Mouse (Mus musculus): ENCODE data around the gene Vamp2. TPM values are rescaled to one million over a fixed set of nuclear protein-coding genes. Genes with fewer than 3 reads are reported as not detected.
A peak's percentile ranks its signal among the peaks of the same experiment; 100 is the strongest.

The Vamp2 gene
- 45.3 and 50.3 TPM in 2 replicates for polyA plus RNA-seq (2015; fragmentation: Nextera tagmentation; extraction: Ambion mirVana)

DNA sequence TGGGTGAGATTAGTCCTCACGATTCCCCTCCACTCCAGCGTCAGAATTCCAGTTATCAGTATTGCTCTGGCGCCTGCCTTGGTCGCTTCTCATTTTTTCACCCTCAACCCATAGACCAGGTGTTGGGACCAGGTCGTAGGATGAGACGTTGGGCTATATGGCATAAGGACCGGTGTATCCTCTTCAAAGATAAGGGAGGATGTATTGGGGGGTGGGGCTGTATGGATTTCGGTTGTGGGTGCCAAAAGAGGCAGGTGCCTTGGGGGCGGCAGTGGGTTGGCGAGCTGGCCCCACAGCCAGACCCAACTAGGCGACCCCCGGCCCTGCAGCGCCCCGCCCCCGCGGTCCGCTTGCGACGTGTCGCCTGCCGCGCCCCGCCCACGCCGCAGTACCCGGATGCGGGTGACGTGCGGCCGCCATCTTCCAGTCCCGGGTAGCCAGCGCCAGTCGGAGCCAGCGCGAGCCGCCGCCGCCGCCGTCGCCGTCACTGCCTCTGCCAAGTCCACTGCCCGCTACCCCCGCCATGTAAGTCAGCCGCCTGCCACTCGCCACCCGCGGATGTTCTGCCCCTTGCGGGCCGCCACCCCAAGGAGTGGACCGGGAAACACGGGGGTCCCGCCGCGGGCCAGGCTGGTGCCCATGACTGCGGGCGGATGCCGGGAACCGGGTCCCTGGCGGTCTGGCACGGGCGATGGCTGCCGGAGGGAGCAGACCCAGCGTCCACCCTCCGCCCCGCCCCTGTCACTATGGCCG lies at the start of gene Vamp2:
TSS of gene Vamp2 (plus strand) at position 388 of the 753 bp plus-strand sequence.
- Histone ChIP-seq H3K9ac (ENCODE audit: low read depth, low read length) (peak within 1 kb of the TSS; percentile 99), H3K4me3 (ENCODE audit: low read depth, low read length) (peak within 1 kb of the TSS; percentile 100), H3K36me3 (ENCODE audit: control insufficient read depth, insufficient read depth) (peaks cover 19% of the 10 kb centered on the region; the same call in 1 of the 2 replicates), H3K4me1 (replicated peaks; ENCODE audit: control insufficient read depth, insufficient read depth, low read length) (peaks cover 8% of the 10 kb centered on the region; the same call in 1 of the 2 replicates), H3K4me2 (replicated peaks; ENCODE audit: low read depth) (peak within 1 kb of the TSS; percentile 82), H3K27me3 (replicated peaks; ENCODE audit: control insufficient read depth, insufficient read depth, low read length) (no peaks in the 10 kb centered on the region), H3K9me3 (ENCODE audit: control insufficient read depth) (no peaks in the 10 kb centered on the region), H3K27ac (ENCODE audit: low read depth, low read length) (peak within 1 kb of the TSS; percentile 96)
- under 1% methylated on average over 61 of the region's 67 CpGs for WGBS
- 0 out of 2 replicates have a peak, but pooled peaks have one; percentile 1 for TF ChIP-seq CTCF (IDR thresholded peaks at IDR 0.05; ENCODE audit: low read depth)
- peak; percentile 64 for ATAC-seq

- ATAC-seq, result peak; percentile 71
- WGBS, result under 1% methylated on average over 54 of the region's 54 CpGs
- peak within 1 kb of the TSS; percentile 49 for H3K9ac ChIP-seq (ENCODE audit: low read depth, low read length)
Measured at GRCm38 (mm10) chr11:69045531-69046394, 42.5 kb upstream of the Vamp2 start, which contains the start of gene Aurkb. Gene Aurkb, plus strand, starts transcription at chr11:69045647.

DNA sequence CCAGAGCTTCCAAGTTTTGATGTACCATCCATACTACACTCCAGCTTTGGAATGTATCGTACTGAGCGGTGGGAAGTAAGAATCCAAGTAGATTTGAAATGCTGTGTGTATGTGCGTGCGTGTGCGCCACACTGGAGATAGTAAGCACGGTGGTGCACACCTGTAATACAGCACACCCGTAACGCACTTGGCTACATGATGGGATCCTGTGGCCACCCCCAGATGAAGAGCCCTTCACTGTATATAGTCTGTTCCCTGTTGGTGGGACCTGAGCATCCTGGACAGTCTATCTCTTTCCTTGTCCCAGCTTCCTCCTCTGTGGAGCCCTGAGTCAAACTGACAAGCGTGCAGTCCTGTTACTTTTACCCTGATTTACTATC lies 41.9 kb upstream of the Vamp2 start:
- Histone ChIP-seq H3K4me3 (ENCODE audit: low read depth, low read length) (peak overlapping the region; percentile 75), H3K4me2 (replicated peaks; ENCODE audit: low read depth) (peak overlapping the region; percentile 80), H3K27ac (ENCODE audit: low read depth, low read length) (peak overlapping the region; percentile 50; the same call in 1 of the 2 replicates), H3K36me3 (ENCODE audit: control insufficient read depth, insufficient read depth) (peaks cover 3% of the 10 kb centered on the region; the same call in 1 of the 2 replicates), H3K4me1 (replicated peaks; ENCODE audit: control insufficient read depth, insufficient read depth, low read length) (no peaks in the 10 kb centered on the region), H3K9me3 (ENCODE audit: control insufficient read depth) (no peaks in the 10 kb centered on the region), H3K27me3 (replicated peaks; ENCODE audit: control insufficient read depth, insufficient read depth, low read length) (no peaks in the 10 kb centered on the region), H3K9ac (ENCODE audit: low read depth, low read length) (peak overlapping the region; percentile 49)
- whole genome bisulfite sequencing, result 4% methylated on average over 9 of the region's 9 CpGs
- no peak for TF ChIP-seq CTCF (IDR thresholded peaks at IDR 0.05; ENCODE audit: low read depth)
- ATAC-seq, result no peak

More at GRCm38 (mm10) chr11:69045531-69046394, 42.5 kb upstream of the Vamp2 start, which contains the start of gene Aurkb:
- Histone ChIP-seq H3K4me2 (replicated peaks; ENCODE audit: low read depth) (peak within 1 kb of the TSS; percentile 80), H3K4me3 (ENCODE audit: low read depth, low read length) (peak within 1 kb of the TSS; percentile 75), H3K4me1 (replicated peaks; ENCODE audit: control insufficient read depth, insufficient read depth, low read length) (no peaks in the 10 kb centered on the region), H3K27me3 (replicated peaks; ENCODE audit: control insufficient read depth, insufficient read depth, low read length) (no peaks in the 10 kb centered on the region), H3K36me3 (ENCODE audit: control insufficient read depth, insufficient read depth) (peaks cover 3% of the 10 kb centered on the region; the same call in 1 of the 2 replicates), H3K27ac (ENCODE audit: low read depth, low read length) (peak within 1 kb of the TSS; percentile 50; the same call in 1 of the 2 replicates), H3K9me3 (ENCODE audit: control insufficient read depth) (no peaks in the 10 kb centered on the region)
- TF ChIP-seq CTCF (IDR thresholded peaks at IDR 0.05; ENCODE audit: low read depth), result peak; percentile 12; the same call in 1 of the 2 replicates

- Histone ChIP-seq H3K4me2 (replicated peaks; ENCODE audit: low read depth) (no peak overlapping the region), H3K9ac (ENCODE audit: low read depth, low read length) (no peak overlapping the region), H3K27ac (ENCODE audit: low read depth, low read length) (no peak overlapping the region), H3K36me3 (ENCODE audit: control insufficient read depth, insufficient read depth) (peaks cover 3% of the 10 kb centered on the region; the same call in 1 of the 2 replicates), H3K27me3 (replicated peaks; ENCODE audit: control insufficient read depth, insufficient read depth, low read length) (no peaks in the 10 kb centered on the region), H3K4me1 (replicated peaks; ENCODE audit: control insufficient read depth, insufficient read depth, low read length) (no peaks in the 10 kb centered on the region), H3K4me3 (ENCODE audit: low read depth, low read length) (no peak overlapping the region), H3K9me3 (ENCODE audit: control insufficient read depth) (no peaks in the 10 kb centered on the region)
- no peak for ATAC-seq
- 87% methylated on average over 12 of the region's 12 CpGs for WGBS
- no peak for TF ChIP-seq CTCF (IDR thresholded peaks at IDR 0.05; ENCODE audit: low read depth)
Measured at GRCm38 (mm10) chr11:69047592-69047991, 40.7 kb upstream of the Vamp2 start.

DNA sequence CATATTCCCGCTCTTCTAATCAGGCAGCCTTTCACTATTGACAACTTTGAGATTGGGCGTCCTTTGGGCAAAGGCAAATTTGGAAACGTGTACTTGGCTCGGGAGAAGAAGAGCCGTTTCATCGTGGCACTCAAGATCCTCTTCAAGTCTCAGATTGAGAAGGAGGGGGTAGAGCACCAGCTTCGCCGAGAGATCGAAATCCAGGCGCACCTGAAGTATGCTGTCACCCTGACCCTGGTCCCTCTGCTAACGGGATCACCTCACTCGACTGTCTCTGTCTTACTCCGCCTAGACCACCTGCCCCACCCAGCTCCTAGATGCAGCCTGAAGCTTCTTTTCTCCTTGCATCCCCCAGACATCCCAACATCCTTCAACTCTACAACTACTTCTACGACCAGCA lies 40.1 kb upstream of the Vamp2 start:
- TF ChIP-seq CTCF (IDR thresholded peaks at IDR 0.05; ENCODE audit: low read depth), result no peak
- H3K27ac ChIP-seq (ENCODE audit: low read depth, low read length), result no peak overlapping the region

DNA sequence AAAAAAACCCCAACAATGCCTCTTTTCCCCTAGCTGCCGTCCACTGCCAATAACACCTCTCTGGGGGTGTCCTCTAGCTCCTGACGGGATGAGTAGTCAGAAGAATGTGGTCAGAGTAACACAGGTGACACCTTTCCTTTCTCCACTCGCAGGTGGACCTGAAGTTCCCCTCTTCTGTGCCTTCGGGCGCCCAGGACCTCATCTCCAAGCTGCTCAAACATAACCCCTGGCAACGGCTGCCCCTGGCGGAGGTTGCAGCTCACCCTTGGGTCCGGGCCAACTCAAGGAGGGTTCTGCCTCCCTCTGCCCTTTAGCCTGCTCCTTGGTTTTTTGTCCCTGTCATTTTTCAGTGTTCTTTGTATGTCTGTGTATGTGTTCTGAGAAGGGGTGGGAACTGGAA lies 37.5 kb upstream of the Vamp2 start:
- TF ChIP-seq CTCF (IDR thresholded peaks at IDR 0.05; ENCODE audit: low read depth), result no peak
- WGBS, result 95% methylated on average over 8 of the region's 8 CpGs
- Histone ChIP-seq H3K4me3 (ENCODE audit: low read depth, low read length) (no peak overlapping the region), H3K4me1 (replicated peaks; ENCODE audit: control insufficient read depth, insufficient read depth, low read length) (no peaks in the 10 kb centered on the region), H3K9me3 (ENCODE audit: control insufficient read depth) (no peaks in the 10 kb centered on the region), H3K36me3 (ENCODE audit: control insufficient read depth, insufficient read depth) (peaks cover 3% of the 10 kb centered on the region; the same call in 1 of the 2 replicates), H3K27me3 (replicated peaks; ENCODE audit: control insufficient read depth, insufficient read depth, low read length) (no peaks in the 10 kb centered on the region), H3K4me2 (replicated peaks; ENCODE audit: low read depth) (no peak overlapping the region), H3K27ac (ENCODE audit: low read depth, low read length) (no peak overlapping the region), H3K9ac (ENCODE audit: low read depth, low read length) (no peak overlapping the region)
- ATAC-seq, result no peak

More for the DNA sequence above, 40.1 kb upstream of the Vamp2 start:
- ATAC-seq, result no peak
- Histone ChIP-seq H3K36me3 (ENCODE audit: control insufficient read depth, insufficient read depth) (peaks cover 3% of the 10 kb centered on the region; the same call in 1 of the 2 replicates), H3K4me1 (replicated peaks; ENCODE audit: control insufficient read depth, insufficient read depth, low read length) (no peaks in the 10 kb centered on the region), H3K4me2 (replicated peaks; ENCODE audit: low read depth) (no peak overlapping the region), H3K9ac (ENCODE audit: low read depth, low read length) (no peak overlapping the region), H3K9me3 (ENCODE audit: control insufficient read depth) (no peaks in the 10 kb centered on the region), H3K27me3 (replicated peaks; ENCODE audit: control insufficient read depth, insufficient read depth, low read length) (no peaks in the 10 kb centered on the region), H3K4me3 (ENCODE audit: low read depth, low read length) (no peak overlapping the region)
- WGBS, result 90% methylated on average over 14 of the region's 14 CpGs

All from intestine, postnatal 0 days (tissue).